Mouse (Mus musculus) liver, embryonic 12.5 days (tissue): ENCODE results near the gene Nus1. TPM values are rescaled to one million over a fixed set of nuclear protein-coding genes. Genes with fewer than 3 reads are reported as not detected.

Source experiments
- ATAC-seq: fragments of 200-750 bp; cut with Nextera tagmentation; 2 replicates; pipeline ENCODE4 v1.8.0; 2017; ENCODE audit warnings: moderate number of reproducible peaks, mild to moderate bottlenecking, moderate library complexity
- H3K27ac ChIP-seq: fragments of 300-500 bp; sonication (generic); 2 replicates; pipeline ENCODE4 v1.5.1; 2016; ENCODE audit warnings: mild to moderate bottlenecking
- H3K27me3 ChIP-seq: fragments of 300-500 bp; sonication (generic); replicated peaks from 2 replicates; pipeline ENCODE4 v1.6.1; 2016; ENCODE audit warnings: mild to moderate bottlenecking, moderate library complexity
- H3K36me3 ChIP-seq: fragments of 300-500 bp; sonication (generic); 2 replicates; pipeline ENCODE4 v1.6.1; 2016; ENCODE audit warnings: mild to moderate bottlenecking, moderate library complexity
- H3K4me1 ChIP-seq: fragments of 300-500 bp; sonication (generic); 2 replicates; pipeline ENCODE4 v1.6.1; 2016
- H3K4me2 ChIP-seq: fragments of 300-500 bp; sonication (generic); 2 replicates; pipeline ENCODE4 v1.6.1; 2016; ENCODE audit warnings: mild to moderate bottlenecking, moderate library complexity
- H3K4me3 ChIP-seq: fragments of 300-500 bp; sonication (generic); 2 replicates; pipeline ENCODE4 v1.5.1; 2016; ENCODE audit warnings: mild to moderate bottlenecking, moderate library complexity
- H3K9ac ChIP-seq: fragments of 300-500 bp; sonication (generic); 2 replicates; pipeline ENCODE4 v1.6.1; 2016; ENCODE audit warnings: mild to moderate bottlenecking, moderate library complexity
- H3K9me3 ChIP-seq: fragments of 300-500 bp; sonication (generic); replicated peaks from 2 replicates; pipeline ENCODE4 v1.6.1; 2016; ENCODE audit warnings: mild to moderate bottlenecking, moderate library complexity
- WGBS: fragments of 180-500 bp; shearing (Covaris S2); methylation state at CpG from one replicate; pipeline ENCODE4 v1.1.7; 2016; ENCODE audit not compliant: insufficient replicate concordance; 5-methylcytosine and 5-hydroxymethylcytosine counted together
- polyA plus RNA-seq: library from polyadenylated mRNA; unstranded; fragments of >200 nt; fragmentation: Nextera tagmentation; extraction: Ambion mirVana; gene quantifications from 2 replicates; pipeline ENCODE4 v1.2.1, GENCODE M21; 2016

The Nus1 gene
- polyA plus RNA-seq, result 10.5 and 12.0 TPM in 2 replicates

DNA sequence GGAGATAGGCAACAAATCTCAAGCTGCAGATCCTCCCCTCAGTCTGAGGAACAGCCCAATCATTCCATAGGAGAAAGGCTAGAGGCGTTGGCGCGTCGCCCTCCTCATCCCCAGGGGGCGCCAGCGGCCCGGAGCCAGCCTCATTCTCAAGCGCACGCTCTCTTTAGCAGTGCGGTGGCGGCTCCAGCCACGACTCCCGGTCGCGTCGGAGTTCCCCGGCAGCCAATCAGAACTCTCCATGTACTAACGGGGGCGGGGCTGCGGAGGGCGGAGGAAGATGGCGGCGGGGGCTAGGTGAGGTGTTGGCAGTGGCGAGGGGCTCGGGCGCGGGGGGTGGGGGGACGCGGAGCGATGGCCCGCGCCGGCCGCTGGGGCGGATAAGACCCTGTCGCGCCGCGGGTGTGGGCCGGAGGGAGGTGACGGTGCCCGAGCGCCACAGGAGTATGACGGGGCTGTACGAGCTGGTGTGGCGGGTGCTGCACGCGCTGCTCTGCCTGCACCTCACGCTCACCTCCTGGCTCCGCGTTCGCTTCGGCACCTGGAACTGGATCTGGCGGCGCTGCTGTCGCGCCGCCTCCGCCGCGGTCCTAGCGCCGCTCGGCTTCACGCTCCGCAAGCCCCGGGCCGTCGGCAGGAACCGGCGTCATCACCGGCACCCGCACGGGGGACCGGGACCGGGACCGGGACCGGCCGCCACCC, at the start of gene Nus1:
Gene Nus1, plus strand, starts transcription at position 249 of the 699 bp plus-strand sequence.
- H3K4me2 ChIP-seq, result peak within 1 kb of the TSS; percentile 89
- H3K9me3 ChIP-seq, result no peaks in the 10 kb centered on the region
- no peaks in the 10 kb centered on the region for H3K36me3 ChIP-seq
- peak within 1 kb of the TSS; percentile 84 for H3K27ac ChIP-seq
- peak within 1 kb of the TSS; percentile 95 for H3K9ac ChIP-seq
- no peaks in the 10 kb centered on the region for H3K27me3 ChIP-seq
- peak; percentile 97 for ATAC-seq
- under 1% methylated on average over 76 of the region's 79 CpGs for WGBS
- H3K4me3 ChIP-seq, result peak within 1 kb of the TSS; percentile 96
- H3K4me1 ChIP-seq, result peaks cover 44% of the 10 kb centered on the region

GRCm38 (mm10) chr10:52368376-52368775, 49.0 kb upstream of the Nus1 start:
- no peaks in the 10 kb centered on the region for H3K9me3 ChIP-seq
- no peak overlapping the region for H3K4me2 ChIP-seq
- H3K9ac ChIP-seq, result no peak overlapping the region
- 74% methylated on average over 4 of the region's 4 CpGs for WGBS
- no peak overlapping the region for H3K4me3 ChIP-seq
- H3K27ac ChIP-seq, result no peak overlapping the region
- no peaks in the 10 kb centered on the region for H3K4me1 ChIP-seq
- H3K27me3 ChIP-seq, result no peaks in the 10 kb centered on the region
- H3K36me3 ChIP-seq, result no peaks in the 10 kb centered on the region
- no peak for ATAC-seq

DNA sequence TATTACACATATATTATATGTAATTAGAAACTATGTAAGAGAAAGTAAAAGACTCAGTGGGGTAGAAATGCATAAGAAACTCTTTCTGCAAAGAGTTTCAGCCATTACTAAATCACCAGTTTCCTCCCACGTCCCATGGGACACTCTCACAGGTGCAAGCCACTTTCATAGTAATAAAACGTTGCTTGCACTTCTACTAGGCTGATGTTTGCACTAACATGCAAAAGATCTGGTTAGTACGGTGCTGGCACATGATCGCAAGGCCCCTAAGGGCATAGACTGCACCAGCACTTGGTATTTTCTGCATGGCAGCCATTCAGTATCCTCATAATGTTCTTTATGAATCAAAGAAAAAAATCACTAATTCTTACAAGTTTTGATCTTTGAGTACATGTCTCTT, 43.5 kb upstream of the Nus1 start:
- H3K4me2 ChIP-seq, result no peak overlapping the region
- no peak overlapping the region for H3K4me3 ChIP-seq
- no peaks in the 10 kb centered on the region for H3K36me3 ChIP-seq
- no peak overlapping the region for H3K27ac ChIP-seq
- 78% methylated on average over 4 of the region's 4 CpGs for WGBS
- ATAC-seq, result no peak
- H3K4me1 ChIP-seq, result peaks cover 11% of the 10 kb centered on the region
- no peaks in the 10 kb centered on the region for H3K27me3 ChIP-seq
- no peaks in the 10 kb centered on the region for H3K9me3 ChIP-seq
- no peak overlapping the region for H3K9ac ChIP-seq

DNA sequence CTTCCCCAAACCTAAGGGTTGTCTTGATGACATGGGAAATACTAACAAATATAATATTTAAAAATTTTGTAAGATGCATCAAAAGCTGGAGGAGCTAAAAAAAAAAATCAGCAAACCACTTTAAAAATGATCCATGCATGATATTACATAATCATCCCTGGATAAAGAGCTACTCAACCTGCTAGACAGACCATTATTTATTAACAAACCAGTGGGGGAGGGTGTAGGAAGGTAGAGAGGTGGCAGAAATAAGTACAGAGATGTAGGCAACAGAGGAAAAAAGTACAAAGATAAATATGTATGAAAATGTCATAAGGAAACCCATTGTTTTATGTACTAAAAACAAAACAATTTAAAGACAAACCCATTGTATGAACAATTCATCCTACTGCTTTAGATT, 42.7 kb upstream of the Nus1 start:
- Histone ChIP-seq H3K27ac (no peak overlapping the region), H3K27me3 (no peaks in the 10 kb centered on the region), H3K9me3 (no peaks in the 10 kb centered on the region), H3K9ac (no peak overlapping the region), H3K4me3 (no peak overlapping the region), H3K36me3 (no peaks in the 10 kb centered on the region), H3K4me1 (peaks cover 15% of the 10 kb centered on the region), H3K4me2 (no peak overlapping the region)
- ATAC-seq, result no peak

- no peak overlapping the region for H3K4me3 ChIP-seq
- peaks cover 27% of the 10 kb centered on the region for H3K4me1 ChIP-seq
- H3K27me3 ChIP-seq, result no peaks in the 10 kb centered on the region
- no peak overlapping the region for H3K9ac ChIP-seq
- H3K4me2 ChIP-seq, result no peak overlapping the region
- WGBS, result 54% methylated on average over 2 of the region's 2 CpGs
- H3K9me3 ChIP-seq, result no peaks in the 10 kb centered on the region
- H3K36me3 ChIP-seq, result no peaks in the 10 kb centered on the region
- no peak for ATAC-seq
- H3K27ac ChIP-seq, result no peak overlapping the region
Observed at GRCm38 (mm10) chr10:52376422-52376821, 40.9 kb upstream of the Nus1 start.

DNA sequence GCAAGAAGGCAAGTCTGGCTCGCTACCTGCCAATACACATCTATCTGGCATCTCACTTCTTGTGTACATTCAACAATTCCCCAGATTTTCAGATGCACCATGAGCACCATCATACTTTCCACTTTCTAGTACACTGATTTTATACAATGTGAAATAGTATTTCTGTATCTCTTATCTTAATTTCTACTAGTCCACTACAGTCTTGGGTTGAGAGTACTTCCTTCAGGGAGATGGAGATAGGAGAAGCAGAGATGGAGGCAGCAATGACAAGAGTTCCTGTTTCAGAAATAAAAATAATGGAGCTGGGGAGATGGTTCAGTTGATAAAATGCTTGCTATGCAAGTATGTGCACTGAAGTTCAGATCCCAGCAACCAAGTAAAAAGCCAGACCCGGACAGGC, 39.5 kb upstream of the Nus1 start:
- Histone ChIP-seq H3K9ac (no peak overlapping the region), H3K36me3 (no peaks in the 10 kb centered on the region)
- no peak for ATAC-seq

GRCm38 (mm10) chr10:52381321-52381801, 36.0 kb upstream of the Nus1 start:
- peak; percentile 28 for ATAC-seq
- H3K4me3 ChIP-seq, result peak overlapping the region; percentile 93
- H3K4me1 ChIP-seq, result peaks cover 35% of the 10 kb centered on the region
- under 1% methylated on average over 19 of the region's 19 CpGs for WGBS
- no peaks in the 10 kb centered on the region for H3K9me3 ChIP-seq
- no peaks in the 10 kb centered on the region for H3K36me3 ChIP-seq
- H3K27me3 ChIP-seq, result no peaks in the 10 kb centered on the region
- peak overlapping the region; percentile 92 for H3K4me2 ChIP-seq
- peak overlapping the region; percentile 88 for H3K27ac ChIP-seq
- peak overlapping the region; percentile 96 for H3K9ac ChIP-seq

More for the DNA sequence above, 39.5 kb upstream of the Nus1 start:
- Histone ChIP-seq H3K4me2 (no peak overlapping the region), H3K9me3 (no peaks in the 10 kb centered on the region), H3K27ac (no peak overlapping the region), H3K4me1 (peaks cover 31% of the 10 kb centered on the region), H3K4me3 (no peak overlapping the region), H3K27me3 (no peaks in the 10 kb centered on the region)
- 90% methylated on average over 2 of the region's 2 CpGs for WGBS

- peak within 1 kb of the TSS; percentile 93 for H3K4me3 ChIP-seq
- no peaks in the 10 kb centered on the region for H3K36me3 ChIP-seq
- no peaks in the 10 kb centered on the region for H3K9me3 ChIP-seq
- peaks cover 35% of the 10 kb centered on the region for H3K4me1 ChIP-seq
- peak; percentile 96 for ATAC-seq
- H3K27ac ChIP-seq, result peak within 1 kb of the TSS; percentile 88
- no peaks in the 10 kb centered on the region for H3K27me3 ChIP-seq
- 1% methylated on average over 70 of the region's 71 CpGs for WGBS
- H3K9ac ChIP-seq, result peak within 1 kb of the TSS; percentile 96
- peak within 1 kb of the TSS; percentile 92 for H3K4me2 ChIP-seq
Observed at GRCm38 (mm10) chr10:52381845-52382591, 35.3 kb upstream of the Nus1 start, which contains the start of gene Gopc. Gopc (minus strand) TSS chr10:52382124.

DNA sequence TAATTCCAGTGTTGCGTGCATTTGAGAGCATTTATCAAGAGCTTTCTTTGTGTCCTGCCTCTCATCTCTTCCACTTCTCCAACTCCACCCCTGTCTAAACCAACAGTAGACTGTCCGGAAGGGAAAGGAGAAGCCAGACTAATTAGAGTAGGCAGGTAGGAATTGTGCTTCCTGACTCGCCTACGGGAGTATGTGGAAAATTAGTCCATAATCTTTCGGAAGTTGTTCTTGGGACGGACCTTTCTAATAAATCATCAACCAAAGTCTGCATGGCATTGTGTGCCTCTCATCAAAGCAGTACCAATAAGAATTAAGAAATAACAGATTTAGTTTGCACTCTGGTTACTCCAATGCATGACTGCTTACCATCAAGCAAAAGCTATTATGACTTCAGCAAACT, 34.3 kb upstream of the Nus1 start:
- Histone ChIP-seq H3K36me3 (no peaks in the 10 kb centered on the region), H3K4me3 (peak overlapping the region; percentile 93), H3K9me3 (no peaks in the 10 kb centered on the region), H3K27ac (peak overlapping the region; percentile 88; the same call in 1 of the 2 replicates), H3K27me3 (no peaks in the 10 kb centered on the region), H3K4me1 (peaks cover 31% of the 10 kb centered on the region), H3K4me2 (peak overlapping the region; percentile 92), H3K9ac (peak overlapping the region; percentile 96)
- WGBS, result 70% methylated on average over 6 of the region's 6 CpGs
- no peak for ATAC-seq

GRCm38 (mm10) chr10:52383522-52383921, 33.8 kb upstream of the Nus1 start:
- ATAC-seq, result no peak
- H3K27me3 ChIP-seq, result no peaks in the 10 kb centered on the region
- H3K4me2 ChIP-seq, result no peak overlapping the region
- H3K36me3 ChIP-seq, result no peaks in the 10 kb centered on the region
- H3K27ac ChIP-seq, result no peak overlapping the region
- peaks cover 27% of the 10 kb centered on the region for H3K4me1 ChIP-seq
- WGBS, result 74% methylated on average over 1 of the region's 1 CpGs
- no peak overlapping the region for H3K4me3 ChIP-seq
- H3K9me3 ChIP-seq, result no peaks in the 10 kb centered on the region
- no peak overlapping the region for H3K9ac ChIP-seq

- H3K4me1 ChIP-seq, result peaks cover 19% of the 10 kb centered on the region
- no peak overlapping the region for H3K27ac ChIP-seq
- no peaks in the 10 kb centered on the region for H3K9me3 ChIP-seq
- 55% methylated on average over 8 of the region's 8 CpGs for WGBS
- no peak overlapping the region for H3K9ac ChIP-seq
- no peaks in the 10 kb centered on the region for H3K36me3 ChIP-seq
- no peak overlapping the region for H3K4me3 ChIP-seq
- H3K27me3 ChIP-seq, result no peaks in the 10 kb centered on the region; the same call in 1 of the 2 replicates
- no peak overlapping the region for H3K4me2 ChIP-seq
- no peak for ATAC-seq
Observed at GRCm38 (mm10) chr10:52384823-52385610, 32.3 kb upstream of the Nus1 start.
